Mouse (Mus musculus): ENCODE measurements at regions not wholly inside any gene's neighbourhood (a gene's known extent, or its start where the extent isn't known, plus 50 kb on each side); places are given as distances from the start of the nearest gene placed in this dataset.

GRCm38 (mm10) chrX:16421159-16421558, 101.5 kb upstream of the Cypt1 start:
- H3K4me3 ChIP-seq (ENCODE audit: insufficient read depth, low read length): no peak overlapping the region
- no peaks in the 10 kb centered on the region for H3K4me1 ChIP-seq (ENCODE audit: control insufficient read depth, insufficient read depth, low read length)
- TF ChIP-seq CTCF (IDR thresholded peaks at IDR 0.05; ENCODE audit: extremely low read depth, insufficient read depth, low read length) (no peak), POLR2A (IDR thresholded peaks at IDR 0.05; ENCODE audit: extremely low read depth, insufficient read depth, low read length) (no peak)
- no peak overlapping the region for H3K27ac ChIP-seq (ENCODE audit: insufficient read depth, low read length)

DNA sequence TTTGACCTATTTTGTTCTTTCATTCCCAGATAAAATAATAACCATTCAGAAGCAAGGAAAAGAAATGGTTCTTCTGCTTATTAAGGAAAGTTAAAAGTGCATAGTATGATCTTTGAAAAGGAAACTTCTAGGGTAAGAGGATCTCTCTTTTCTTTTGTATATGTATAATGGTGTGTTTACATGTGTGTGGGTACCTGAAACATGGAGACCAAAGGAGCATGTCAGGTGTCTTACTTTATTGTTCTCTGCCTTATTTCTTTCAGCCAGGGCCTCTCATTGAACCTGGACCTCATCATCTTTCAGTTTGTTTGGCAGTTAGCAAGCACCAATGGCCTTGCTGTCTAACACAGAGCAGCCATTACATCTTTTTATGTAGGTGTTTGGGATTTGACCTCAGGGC, 101.0 kb upstream of the Cypt1 start:
- Histone ChIP-seq H3K4me1 (ENCODE audit: control insufficient read depth, insufficient read depth, low read length) (no peaks in the 10 kb centered on the region), H3K4me3 (ENCODE audit: insufficient read depth, low read length) (no peak overlapping the region), H3K27ac (ENCODE audit: insufficient read depth, low read length) (no peak overlapping the region)
- TF ChIP-seq POLR2A (IDR thresholded peaks at IDR 0.05; ENCODE audit: extremely low read depth, insufficient read depth, low read length) (no peak), CTCF (IDR thresholded peaks at IDR 0.05; ENCODE audit: extremely low read depth, insufficient read depth, low read length) (no peak)

- Histone ChIP-seq H3K4me3 (ENCODE audit: insufficient read depth, low read length) (no peak overlapping the region), H3K27ac (ENCODE audit: insufficient read depth, low read length) (no peak overlapping the region), H3K4me1 (ENCODE audit: control insufficient read depth, insufficient read depth, low read length) (no peaks in the 10 kb centered on the region)
- TF ChIP-seq CTCF (IDR thresholded peaks at IDR 0.05; ENCODE audit: extremely low read depth, insufficient read depth, low read length): no peak
- no peak for TF ChIP-seq POLR2A (IDR thresholded peaks at IDR 0.05; ENCODE audit: extremely low read depth, insufficient read depth, low read length)
These were observed 84.6 kb upstream of the Cypt1 start for GRCm38 (mm10) chrX:16438088-16438487.

- Histone ChIP-seq H3K27ac (ENCODE audit: insufficient read depth, low read length) (no peak overlapping the region), H3K4me1 (ENCODE audit: control insufficient read depth, insufficient read depth, low read length) (no peaks in the 10 kb centered on the region), H3K4me3 (ENCODE audit: insufficient read depth, low read length) (no peak overlapping the region)
- TF ChIP-seq CTCF (IDR thresholded peaks at IDR 0.05; ENCODE audit: extremely low read depth, insufficient read depth, low read length) (peak; percentile 61), POLR2A (IDR thresholded peaks at IDR 0.05; ENCODE audit: extremely low read depth, insufficient read depth, low read length) (no peak)
These were observed 72.1 kb upstream of the Cypt1 start for GRCm38 (mm10) chrX:16450496-16451078.
